ENCODE assay signal across 7 mouse cellular contexts in the genomic region with DNA sequence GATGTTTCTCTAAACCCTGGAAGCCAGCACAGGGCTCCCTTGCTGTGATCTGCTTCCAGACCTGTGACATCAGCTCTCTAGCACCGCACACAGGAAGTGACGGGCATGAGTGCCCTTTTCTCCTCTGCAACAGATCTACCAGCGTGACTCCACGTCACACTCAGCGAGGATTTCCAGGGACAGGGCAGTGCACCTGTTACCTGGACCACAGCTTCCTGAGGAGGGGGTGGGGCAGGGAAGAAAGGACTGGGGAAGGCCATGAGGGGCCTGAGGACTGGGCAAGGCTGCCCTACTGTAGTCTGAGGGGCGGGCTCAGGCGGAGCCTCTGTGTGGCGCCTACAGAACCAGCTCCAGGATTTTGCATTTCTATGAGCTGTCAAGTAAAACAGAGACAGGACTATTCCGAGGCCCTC. TPM values are rescaled to one million over a fixed set of nuclear protein-coding genes. Genes with fewer than 3 reads are reported as not detected.
DNase-seq lines count a peak whose midpoint lies in the region; ATAC-seq and TF ChIP-seq lines count a peak whose summit lies in the region.

No protein-coding gene starts in this region.

- peak in 1 of 2 experiments; percentile 20; a peak in 1 of 4 replicates for TF ChIP-seq CTCF in CH12.LX (conservative IDR thresholded peaks at IDR 0.05 in 1 of 2, IDR thresholded peaks at IDR 0.05 in 1 of 2; ENCODE audit: low read depth in 2 of 2, low read length in 2 of 2)
- peak; percentile 35 for TF ChIP-seq CTCF in liver, embryonic 14.5 days (IDR thresholded peaks at IDR 0.05; ENCODE audit: low read depth)

- in situ Hi-C loops in CH12.LX (cut with MboI; ENCODE audit: low pct_ligation_motif_present, low pct_unique_long_range_greater_than_20kb, low sequenced_read_pairs): no loop called here

- no peak for TF ChIP-seq POLR2A in CH12.LX (IDR thresholded peaks at IDR 0.05; ENCODE audit: low read depth, low read length)

- H3K36me3 ChIP-seq in CH12.LX (replicated peaks in 1 of 2; ENCODE audit: control insufficient read depth in 1 of 2, insufficient read depth in 1 of 2, low read length in 1 of 2): peaks cover 60 to 85% of the 10 kb centered on the region in 2 experiments
- H3K36me3 ChIP-seq in forebrain, embryonic 10.5 days (replicated peaks): peaks cover 85% of the 10 kb centered on the region
- peaks cover 33% of the 10 kb centered on the region for H3K36me3 ChIP-seq in hindbrain, embryonic 15.5 days
- peaks cover 3% of the 10 kb centered on the region; the same call in 1 of the 2 replicates for H3K36me3 ChIP-seq in liver, embryonic 14.5 days (replicated peaks; ENCODE audit: control insufficient read depth, insufficient read depth, low read depth)
- H3K36me3 ChIP-seq in neural tube, embryonic 12.5 days: peaks cover 61% of the 10 kb centered on the region

- no peak; the same call in none of the 2 replicates for TF ChIP-seq RAD21 in CH12.LX (IDR thresholded peaks at IDR 0.05; ENCODE audit: low read depth, low read length)

- no peak overlapping the region for H3K27ac ChIP-seq in CH12.LX (ENCODE audit: insufficient read depth, low read depth)
- H3K27ac ChIP-seq in forebrain, embryonic 10.5 days: peak overlapping the region; percentile 77
- peak overlapping the region; percentile 81 for H3K27ac ChIP-seq in hindbrain, embryonic 15.5 days (replicated peaks)
- no peak overlapping the region for H3K27ac ChIP-seq in liver, embryonic 14.5 days
- no peak overlapping the region for H3K27ac ChIP-seq in neural tube, embryonic 12.5 days

- dilution Hi-C loops in CH12.LX (cut with MboI; ENCODE audit: extremely low pct_ligation_motif_present, extremely low pct_unique_long_range_greater_than_20kb, low sequenced_read_pairs): no loop called here

- H3K4me3 ChIP-seq in CH12.LX (replicated peaks in 1 of 3; ENCODE audit: low read depth in 2 of 3, low read length in 2 of 3, poor library complexity in 1 of 3): no peak overlapping the region
- peak overlapping the region; percentile 9; the same call in 1 of the 2 replicates for H3K4me3 ChIP-seq in forebrain, embryonic 10.5 days
- no peak overlapping the region for H3K4me3 ChIP-seq in hindbrain, embryonic 15.5 days
- no peak overlapping the region for H3K4me3 ChIP-seq in liver, embryonic 14.5 days (ENCODE audit: insufficient read depth in 1 of 2, low read depth in 2 of 2, low read length in 2 of 2)
- H3K4me3 ChIP-seq in neural tube, embryonic 12.5 days: no peak overlapping the region

- H3K9ac ChIP-seq in CH12.LX (ENCODE audit: insufficient read depth, low read depth): no peak overlapping the region
- no peak overlapping the region for H3K9ac ChIP-seq in hindbrain, embryonic 15.5 days
- no peak overlapping the region for H3K9ac ChIP-seq in liver, embryonic 14.5 days (replicated peaks)
- 0 out of 2 replicates have a peak overlapping the region, but pooled peaks have one; percentile 29 for H3K9ac ChIP-seq in neural tube, embryonic 12.5 days

- peak; percentile 59 to 63 for DNase-seq in B cell, adult 2 months
- no peak for DNase-seq in CH12.LX (ENCODE audit: extremely low read depth)
- DNase-seq in forebrain, embryonic 10.5 days (ENCODE audit: extremely low spot score, low spot score): peak; percentile 35
- DNase-seq in liver, embryonic 14.5 days (ENCODE audit: low read depth in 3 of 3, low spot score in 3 of 3): no peak
- no peak for DNase-seq in left cerebral cortex, postnatal 36 days (ENCODE audit: low spot score in 2 of 2)

- peak; percentile 40; the same call in 1 of the 2 replicates for ATAC-seq in hindbrain, embryonic 15.5 days (ENCODE audit: low FRiP score, low read depth)
- ATAC-seq in liver, embryonic 14.5 days (ENCODE audit: insufficient read depth): peak; percentile 20; the same call in 1 of the 2 replicates
- ATAC-seq in neural tube, embryonic 12.5 days (ENCODE audit: low FRiP score, low read depth): no peak; the same call in 1 of the 2 replicates

- no peak overlapping the region for H3K4me2 ChIP-seq in CH12.LX (ENCODE audit: insufficient read depth, low read depth, poor library complexity, severe bottlenecking)
- 0 out of 2 replicates have a peak overlapping the region, but pooled peaks have one; percentile 11 for H3K4me2 ChIP-seq in hindbrain, embryonic 15.5 days
- no peak overlapping the region for H3K4me2 ChIP-seq in liver, embryonic 14.5 days (ENCODE audit: low read depth)
- peak overlapping the region; percentile 18; the same call in 1 of the 2 replicates for H3K4me2 ChIP-seq in neural tube, embryonic 12.5 days (replicated peaks)

- H3K27me3 ChIP-seq in CH12.LX (replicated peaks): no peaks in the 10 kb centered on the region
- H3K27me3 ChIP-seq in forebrain, embryonic 10.5 days (ENCODE audit: poor library complexity, severe bottlenecking): no peaks in the 10 kb centered on the region
- H3K27me3 ChIP-seq in hindbrain, embryonic 15.5 days: no peaks in the 10 kb centered on the region
- no peaks in the 10 kb centered on the region for H3K27me3 ChIP-seq in liver, embryonic 14.5 days (ENCODE audit: control insufficient read depth, insufficient read depth, low read length)
- H3K27me3 ChIP-seq in neural tube, embryonic 12.5 days (replicated peaks): no peaks in the 10 kb centered on the region

- intact Hi-C loops in left cerebral cortex, postnatal 36 days (cut with DNase I): no loop called here

- peaks cover 11% of the 10 kb centered on the region for H3K79me2 ChIP-seq in CH12.LX (replicated peaks; ENCODE audit: control insufficient read depth, extremely low read depth, insufficient read depth, poor library complexity, severe bottlenecking)

- H3K4me1 ChIP-seq in CH12.LX (ENCODE audit: control insufficient read depth in 1 of 2, insufficient read depth in 2 of 2): peaks cover 14 to 54% of the 10 kb centered on the region in 2 experiments
- peaks cover 43% of the 10 kb centered on the region for H3K4me1 ChIP-seq in forebrain, embryonic 10.5 days
- H3K4me1 ChIP-seq in hindbrain, embryonic 15.5 days (replicated peaks): peaks cover 60% of the 10 kb centered on the region
- H3K4me1 ChIP-seq in liver, embryonic 14.5 days (replicated peaks; ENCODE audit: control insufficient read depth in 2 of 2, insufficient read depth in 2 of 2, low read length in 1 of 2): peaks cover 5 to 10% of the 10 kb centered on the region in 2 experiments
- peaks cover 32% of the 10 kb centered on the region for H3K4me1 ChIP-seq in neural tube, embryonic 12.5 days

- H3K9me3 ChIP-seq in CH12.LX (replicated peaks; ENCODE audit: low read length): no peaks in the 10 kb centered on the region
- H3K9me3 ChIP-seq in forebrain, embryonic 10.5 days: no peaks in the 10 kb centered on the region
- H3K9me3 ChIP-seq in hindbrain, embryonic 15.5 days: no peaks in the 10 kb centered on the region
- no peaks in the 10 kb centered on the region for H3K9me3 ChIP-seq in liver, embryonic 14.5 days (ENCODE audit: control insufficient read depth, low read length)
- no peaks in the 10 kb centered on the region for H3K9me3 ChIP-seq in neural tube, embryonic 12.5 days

- WGBS in forebrain, embryonic 10.5 days: 26% methylated on average over 9 of the region's 9 CpGs
- 20% methylated on average over 9 of the region's 9 CpGs for WGBS in hindbrain, embryonic 15.5 days
- 39% methylated on average over 9 of the region's 9 CpGs for WGBS in liver, embryonic 14.5 days (ENCODE audit: insufficient replicate concordance)
- WGBS in neural tube, embryonic 12.5 days: 33% methylated on average over 9 of the region's 9 CpGs

- TF ChIP-seq EP300 in CH12.LX (IDR thresholded peaks at IDR 0.05; ENCODE audit: low read length): no peak
- TF ChIP-seq EP300 in liver, embryonic 14.5 days (IDR thresholded peaks at IDR 0.05; ENCODE audit: low read depth): no peak

TF ChIP-seq in CH12.LX, 34 proteins besides CTCF, POLR2A, EP300 and RAD21:
- TF ChIP-seq JUN (IDR thresholded peaks at IDR 0.05; ENCODE audit: insufficient read depth, low read depth, low read length) (no peak), SMC3 (IDR thresholded peaks at IDR 0.05; ENCODE audit: low read depth, low read length) (peak; percentile 1; the same call in 1 of the 2 replicates)

RNA-seq across cellular contexts. Expression of a gene that starts 6.1 kb away (rescaled TPM):
- total RNA-seq in CH12.LX (2012; rRNA removed) (139 and 143 TPM in 2 replicates), CH12.LX (2014; rRNA removed) (56.8 and 66.1 TPM in 2 replicates)
- 102 and 110 TPM in 2 replicates for polyA plus RNA-seq in CH12.LX (2012; ENCODE audit: insufficient read length, low read depth)
- 255 and 270 TPM in 2 replicates for polyA plus RNA-seq in forebrain, embryonic 10.5 days (2016; fragmentation: Nextera tagmentation; extraction: Ambion mirVana)
- 476 and 492 TPM in 2 replicates for polyA plus RNA-seq in hindbrain, embryonic 15.5 days (2015; fragmentation: Nextera tagmentation; extraction: Ambion mirVana)
- polyA plus RNA-seq in liver, embryonic 14.5 days (2012; rRNA removed): 61.1 and 69.0 TPM in 2 replicates
- 54.3 and 64.3 TPM in 2 replicates for polyA plus RNA-seq in liver, embryonic 14.5 days (2014; fragmentation: Nextera tagmentation; extraction: Ambion mirVana)
- polyA plus RNA-seq in neural tube, embryonic 12.5 days (2016; fragmentation: Nextera tagmentation; extraction: Ambion mirVana): 468 and 479 TPM in 2 replicates
- total RNA-seq in left cerebral cortex, postnatal 36 days (2021): 100 to 1,000 TPM; 492 to 581 TPM

RNA-seq across cellular contexts. Expression of a gene that starts 19.1 kb away (rescaled TPM):
- total RNA-seq in CH12.LX (2012; rRNA removed): 48.3 and 67.6 TPM in 2 replicates
- total RNA-seq in CH12.LX (2014; rRNA removed): 41.7 and 41.9 TPM in 2 replicates
- 49.2 and 54.4 TPM in 2 replicates for polyA plus RNA-seq in CH12.LX (2012; ENCODE audit: insufficient read length, low read depth)
- polyA plus RNA-seq in forebrain, embryonic 10.5 days (2016; fragmentation: Nextera tagmentation; extraction: Ambion mirVana): 5.4 and 6.3 TPM in 2 replicates
- 6.5 and 8.3 TPM in 2 replicates for polyA plus RNA-seq in hindbrain, embryonic 15.5 days (2015; fragmentation: Nextera tagmentation; extraction: Ambion mirVana)
- 8.5 and 8.6 TPM in 2 replicates for polyA plus RNA-seq in liver, embryonic 14.5 days (2012; rRNA removed)
- 3.8 and 4.0 TPM in 2 replicates for polyA plus RNA-seq in liver, embryonic 14.5 days (2014; fragmentation: Nextera tagmentation; extraction: Ambion mirVana)
- polyA plus RNA-seq in neural tube, embryonic 12.5 days (2016; fragmentation: Nextera tagmentation; extraction: Ambion mirVana): 3.7 and 4.2 TPM in 2 replicates
- 1 to 10 TPM; 5.6 to 7.0 TPM for total RNA-seq in left cerebral cortex, postnatal 36 days (2021)

RNA-seq across cellular contexts. Expression of a gene that starts 24.1 kb away (rescaled TPM):
- 0.13 TPM in 1 of 2 replicates, not detected in the other for total RNA-seq in CH12.LX (2012; rRNA removed)
- total RNA-seq in CH12.LX (2014; rRNA removed): not detected in 2 replicates
- polyA plus RNA-seq in CH12.LX (2012; ENCODE audit: insufficient read length, low read depth): not detected in 2 replicates
- polyA plus RNA-seq in forebrain, embryonic 10.5 days (2016; fragmentation: Nextera tagmentation; extraction: Ambion mirVana): 0.71 and 0.73 TPM in 2 replicates
- 2.1 and 2.3 TPM in 2 replicates for polyA plus RNA-seq in hindbrain, embryonic 15.5 days (2015; fragmentation: Nextera tagmentation; extraction: Ambion mirVana)
- polyA plus RNA-seq in liver, embryonic 14.5 days (2012; rRNA removed): 0.90 and 0.97 TPM in 2 replicates
- polyA plus RNA-seq in liver, embryonic 14.5 days (2014; fragmentation: Nextera tagmentation; extraction: Ambion mirVana): 0.39 and 0.52 TPM in 2 replicates
- 1.2 and 1.3 TPM in 2 replicates for polyA plus RNA-seq in neural tube, embryonic 12.5 days (2016; fragmentation: Nextera tagmentation; extraction: Ambion mirVana)
- total RNA-seq in left cerebral cortex, postnatal 36 days (2021): 1 to 10 TPM; 1.1 to 1.3 TPM

Comparison
In these comparisons a context has a peak if more than half of its experiments do, and no peak if none do; other contexts are left out.
1. DNase-seq: peak in B cell, adult 2 months (2 of 2) and forebrain, embryonic 10.5 days (single experiment); none in CH12.LX (single experiment), liver, embryonic 14.5 days (0 of 3) and left cerebral cortex, postnatal 36 days (0 of 2).
2. H3K27ac ChIP-seq: peak in forebrain, embryonic 10.5 days (single experiment) and hindbrain, embryonic 15.5 days (single experiment); none in CH12.LX (single experiment), liver, embryonic 14.5 days (single experiment) and neural tube, embryonic 12.5 days (single experiment).
3. H3K4me2 ChIP-seq: peak in hindbrain, embryonic 15.5 days (single experiment) and neural tube, embryonic 12.5 days (single experiment); none in CH12.LX (single experiment) and liver, embryonic 14.5 days (single experiment).